Mouse (Mus musculus) embryo, embryonic 9.5 days (tissue): ENCODE data around the gene Pxdn.

Experiments
- DNase-seq: peaks from one replicate; pipeline ENCODE4 v3.0.0-alpha.2; 2017; ENCODE audit errors: extremely low spot score

Pxdn gene

GRCm38 (mm10) chr12:30024264-30024825 is 86.9 kb downstream of the Pxdn start:
- DNase-seq: no peak

GRCm38 (mm10) chr12:30027721-30028340 is 90.4 kb downstream of the Pxdn start:
- no peak for DNase-seq

- no peak for DNase-seq
These were observed 91.7 kb downstream of the Pxdn start for GRCm38 (mm10) chr12:30029111-30029510.

- no peak for DNase-seq
These were observed 93.2 kb downstream of the Pxdn start for GRCm38 (mm10) chr12:30030571-30030970.

DNA sequence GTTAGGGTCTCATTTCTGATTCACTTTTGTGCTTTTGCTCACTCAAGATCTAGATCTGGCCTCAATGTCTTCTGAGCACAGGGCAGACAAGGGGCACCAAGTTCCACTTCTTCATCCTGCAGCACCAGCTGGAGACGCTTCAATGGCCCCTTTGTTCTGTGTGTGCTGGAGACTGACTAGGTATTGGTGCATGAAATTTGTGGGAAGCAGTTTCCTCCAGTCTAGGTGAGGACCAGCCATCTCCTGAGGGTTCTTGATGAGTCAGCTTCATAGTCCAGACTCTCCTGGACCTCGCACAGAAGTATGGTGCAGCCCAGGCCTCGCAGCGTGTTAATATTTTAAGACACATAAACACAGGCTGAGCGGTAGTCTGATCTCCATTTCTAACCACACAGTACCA is 97.3 kb downstream of the Pxdn start:
- no peak for DNase-seq

DNA sequence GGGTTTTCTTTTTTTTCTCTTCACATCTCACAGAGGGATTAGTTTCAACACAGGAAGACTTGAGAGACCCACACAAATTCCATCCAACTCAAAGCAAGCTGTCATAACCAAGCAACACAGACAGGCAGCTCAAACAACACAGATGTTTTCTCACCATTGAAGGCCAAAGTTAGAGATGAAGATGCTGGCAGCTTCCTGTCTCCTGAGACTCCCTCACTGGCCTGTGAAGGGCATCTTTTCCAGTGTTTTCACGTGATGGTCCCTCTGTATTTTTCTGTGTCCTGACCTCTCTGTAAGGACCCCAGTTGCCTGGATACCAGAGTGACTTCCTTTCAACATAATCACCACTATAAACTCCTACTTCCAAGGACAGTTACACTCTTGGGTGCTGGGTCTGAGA is 98.0 kb downstream of the Pxdn start:
- DNase-seq: no peak

GRCm38 (mm10) chr12:30035841-30036568 is 98.6 kb downstream of the Pxdn start:
- DNase-seq: no peak

DNA sequence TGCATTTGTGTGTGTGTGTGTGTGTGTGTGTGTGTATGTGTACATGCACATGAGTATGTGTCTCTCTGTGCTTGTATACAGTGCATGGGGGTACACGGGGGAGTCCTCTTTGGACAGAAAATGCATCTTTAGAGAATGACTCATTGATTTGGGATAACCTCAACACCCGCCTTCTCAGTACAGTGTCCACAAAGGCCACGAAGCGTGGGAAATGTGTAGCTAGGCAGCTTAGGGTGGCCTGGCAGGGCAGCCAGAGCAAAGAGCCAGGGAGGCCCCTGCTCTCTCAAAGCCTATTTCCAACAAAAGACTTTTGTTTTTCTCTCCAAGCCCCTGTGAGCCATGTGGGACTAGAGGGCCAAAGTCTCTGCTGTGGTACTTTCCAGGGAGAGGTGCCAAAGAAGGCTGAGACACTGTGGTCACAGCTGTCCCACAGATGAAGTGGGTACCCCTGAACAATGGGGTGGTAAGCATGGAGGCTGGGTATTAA is 99.2 kb downstream of the Pxdn start:
- DNase-seq: no peak

DNA sequence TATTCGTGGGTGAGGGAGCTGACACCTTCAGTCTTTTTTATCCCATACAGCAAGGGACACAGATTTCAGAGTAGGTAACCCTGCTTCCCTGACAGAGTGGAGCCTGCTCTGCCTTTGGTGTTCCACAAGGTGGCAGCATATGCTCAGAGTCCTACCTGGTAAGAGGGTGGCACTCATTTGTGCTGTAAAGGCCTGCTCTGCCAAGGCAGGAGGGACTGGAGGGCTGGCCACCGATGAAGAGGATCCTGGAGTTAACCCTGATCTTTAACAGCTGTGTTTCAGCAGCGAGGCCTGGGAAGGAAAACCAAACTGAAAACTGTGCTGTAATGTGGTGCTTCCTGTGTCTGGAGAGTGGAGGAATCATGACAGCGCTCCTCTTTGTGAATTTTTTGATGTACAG is 102.2 kb downstream of the Pxdn start:
- peak; percentile 40 for DNase-seq

DNA sequence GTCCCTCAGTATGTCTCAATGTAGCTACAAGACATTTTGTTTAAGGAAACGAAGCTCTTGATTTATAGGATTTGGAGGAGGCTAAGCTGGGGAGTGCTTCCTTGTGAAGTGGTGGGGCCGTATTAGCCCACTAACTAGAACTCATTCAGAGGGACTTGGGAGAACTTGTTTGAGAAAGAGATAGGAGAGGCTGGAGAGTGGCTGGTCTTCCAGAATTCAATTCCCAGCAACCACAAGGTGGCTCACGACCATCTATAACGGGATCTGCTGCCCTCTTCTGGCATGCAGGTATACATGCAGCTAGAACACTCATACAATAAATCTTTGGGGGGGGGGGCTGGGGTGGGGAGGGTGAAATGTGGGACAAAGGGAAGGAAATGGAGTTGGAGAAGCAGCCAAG is 102.7 kb downstream of the Pxdn start:
- DNase-seq: peak; percentile 58

DNA sequence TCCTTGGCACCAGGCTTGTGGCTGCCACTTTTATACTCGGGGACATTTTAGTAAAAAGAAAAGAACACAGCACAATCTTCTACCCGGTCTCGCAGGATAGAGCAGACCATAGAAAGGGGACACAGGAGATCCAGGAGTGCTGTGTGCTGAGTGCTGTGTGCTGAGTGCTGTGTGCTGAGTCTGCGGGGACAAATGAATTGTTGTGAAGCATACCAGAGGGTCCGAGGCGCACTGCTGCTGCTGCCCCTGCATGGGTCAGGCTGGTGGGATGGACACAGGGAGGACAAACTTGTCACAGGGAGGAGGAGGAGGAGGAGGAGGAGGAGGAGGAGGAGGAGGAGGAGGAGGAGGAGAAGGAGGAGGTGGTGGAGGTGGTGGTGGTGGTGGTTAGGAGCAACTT is 111.4 kb downstream of the Pxdn start:
- no peak for DNase-seq

DNA sequence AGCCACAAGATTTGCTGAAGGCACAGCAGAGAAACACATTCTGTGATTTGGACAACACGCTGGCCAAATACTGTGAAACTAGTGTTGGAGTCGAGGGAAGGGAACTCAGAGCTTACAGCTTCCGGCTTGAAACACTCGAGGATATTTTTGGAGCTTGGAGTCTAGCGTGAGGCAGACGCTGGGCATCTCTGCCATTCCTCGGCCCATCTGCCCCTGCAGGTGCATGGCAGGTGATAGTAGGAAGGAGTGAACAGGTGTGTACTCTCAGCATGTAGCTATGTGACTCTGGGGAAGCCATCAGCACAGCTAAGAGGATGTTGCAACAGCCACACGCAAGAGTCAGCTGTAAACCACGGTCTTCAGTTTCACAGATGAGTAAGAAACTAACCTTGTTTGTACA is 112.4 kb downstream of the Pxdn start:
- no peak for DNase-seq

GRCm38 (mm10) chr12:30050235-30050634 is 112.8 kb downstream of the Pxdn start:
- peak; percentile 56 for DNase-seq

- no peak for DNase-seq
These were observed 117.5 kb downstream of the Pxdn start for GRCm38 (mm10) chr12:30054761-30055540.

DNA sequence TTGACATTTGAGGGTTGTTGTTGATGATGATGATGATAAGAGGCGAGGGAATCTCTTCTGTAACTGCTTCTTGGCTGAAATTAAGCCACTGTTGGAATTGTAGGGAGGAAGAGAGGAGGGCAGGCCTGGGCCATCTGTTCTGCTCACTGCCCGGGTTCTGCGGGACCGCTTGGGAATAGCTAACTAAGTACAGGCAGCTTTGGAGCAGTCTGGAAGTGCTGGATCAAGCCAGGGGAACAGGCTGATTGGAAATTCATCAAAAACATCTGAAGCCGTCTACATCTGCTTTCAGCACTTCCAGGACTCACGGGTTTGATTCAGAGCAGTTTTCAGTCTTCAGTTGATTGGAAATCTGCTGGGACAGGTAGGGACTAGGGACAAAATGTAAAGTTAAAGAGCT is 120.6 kb downstream of the Pxdn start:
- no peak for DNase-seq

- no peak for DNase-seq
These were observed 124.2 kb downstream of the Pxdn start for GRCm38 (mm10) chr12:30061503-30062117.

GRCm38 (mm10) chr12:30062118-30062505 is 124.7 kb downstream of the Pxdn start:
- no peak for DNase-seq
